Mouse (Mus musculus): ENCODE measurements around the gene Olfr731. TPM values are rescaled to one million over a fixed set of nuclear protein-coding genes. Genes with fewer than 3 reads are reported as not detected.

The Olfr731 gene
- polyA plus RNA-seq (2014; fragmentation: Nextera tagmentation; extraction: Ambion mirVana), result not detected in 2 replicates

GRCm38 (mm10) chr14:50241766-50242165 lies at the start of gene Olfr731:
TSS of gene Olfr731 (minus strand) at chr14:50241866.
- 82% methylated on average over 4 of the region's 4 CpGs for WGBS
- Histone ChIP-seq H3K4me1 (replicated peaks; ENCODE audit: control insufficient read depth, insufficient read depth, low read length) (no peaks in the 10 kb centered on the region), H3K27me3 (replicated peaks; ENCODE audit: control insufficient read depth, insufficient read depth, low read length) (no peaks in the 10 kb centered on the region), H3K9ac (ENCODE audit: low read length) (no peak within 1 kb of the TSS), H3K4me3 (ENCODE audit: low read depth, low read length) (no peak within 1 kb of the TSS), H3K9me3 (ENCODE audit: control insufficient read depth, low read length) (no peaks in the 10 kb centered on the region), H3K27ac (ENCODE audit: low read depth) (no peak within 1 kb of the TSS), H3K4me2 (ENCODE audit: low read length) (no peak within 1 kb of the TSS), H3K36me3 (ENCODE audit: control insufficient read depth, insufficient read depth, low read length) (no peaks in the 10 kb centered on the region)
- ATAC-seq (replicated peaks; ENCODE audit: low FRiP score, low TSS enrichment, low read depth) (no peak), DNase-seq (ENCODE audit: low spot score) (no peak)

- 90% methylated on average over 1 of the region's 1 CpGs for WGBS
- H3K27me3 ChIP-seq (replicated peaks; ENCODE audit: control insufficient read depth, insufficient read depth, low read length), result no peaks in the 10 kb centered on the region
- no peak within 1 kb of the TSS for H3K4me3 ChIP-seq (ENCODE audit: low read depth, low read length)
- DNase-seq (ENCODE audit: low spot score), result no peak
- no peak within 1 kb of the TSS for H3K27ac ChIP-seq (ENCODE audit: low read depth)
- H3K4me1 ChIP-seq (replicated peaks; ENCODE audit: control insufficient read depth, insufficient read depth, low read length), result no peaks in the 10 kb centered on the region
- H3K4me2 ChIP-seq (ENCODE audit: low read length), result no peak within 1 kb of the TSS
- H3K9me3 ChIP-seq (ENCODE audit: control insufficient read depth, low read length), result no peaks in the 10 kb centered on the region
- H3K9ac ChIP-seq (ENCODE audit: low read length), result no peak within 1 kb of the TSS
- ATAC-seq (replicated peaks; ENCODE audit: low FRiP score, low TSS enrichment, low read depth), result no peak
- no peaks in the 10 kb centered on the region for H3K36me3 ChIP-seq (ENCODE audit: control insufficient read depth, insufficient read depth, low read length)
Measured at GRCm38 (mm10) chr14:50284106-50284505, 42.4 kb upstream of the Olfr731 start, which contains the start of gene Olfr732. TSS of gene Olfr732 (minus strand) at chr14:50284206.

- H3K36me3 ChIP-seq (ENCODE audit: control insufficient read depth, insufficient read depth, low read length), result no peaks in the 10 kb centered on the region
- H3K4me3 ChIP-seq (ENCODE audit: low read depth, low read length), result no peak within 1 kb of the TSS
- no peaks in the 10 kb centered on the region for H3K9me3 ChIP-seq (ENCODE audit: control insufficient read depth, low read length)
- H3K9ac ChIP-seq (ENCODE audit: low read length), result no peak within 1 kb of the TSS
- WGBS, result 34% methylated on average over 1 of the region's 1 CpGs
- no peaks in the 10 kb centered on the region for H3K27me3 ChIP-seq (replicated peaks; ENCODE audit: control insufficient read depth, insufficient read depth, low read length)
- no peak within 1 kb of the TSS for H3K27ac ChIP-seq (ENCODE audit: low read depth)
- DNase-seq (ENCODE audit: low spot score), result no peak
- ATAC-seq (replicated peaks; ENCODE audit: low FRiP score, low TSS enrichment, low read depth), result no peak
- H3K4me2 ChIP-seq (ENCODE audit: low read length), result no peak within 1 kb of the TSS
- no peaks in the 10 kb centered on the region for H3K4me1 ChIP-seq (replicated peaks; ENCODE audit: control insufficient read depth, insufficient read depth, low read length)
Measured at GRCm38 (mm10) chr14:50188098-50188497, 53.6 kb downstream of the Olfr731 start, which contains the start of gene Olfr730. TSS of gene Olfr730 (minus strand) at chr14:50188198.

Other genes with a start within 250 kb of the Olfr731 start
- not detected in 2 replicates for gene Olfr725, start 201.5 kb downstream of the Olfr731 start, polyA plus RNA-seq (2014; fragmentation: Nextera tagmentation; extraction: Ambion mirVana)
- gene Olfr726, start 150.9 kb downstream of the Olfr731 start, polyA plus RNA-seq (2014; fragmentation: Nextera tagmentation; extraction: Ambion mirVana), result not detected in 2 replicates
- not detected in 2 replicates for gene Olfr727, start 118.7 kb downstream of the Olfr731 start, polyA plus RNA-seq (2014; fragmentation: Nextera tagmentation; extraction: Ambion mirVana)
- not detected in 2 replicates for gene Olfr728, start 99.2 kb downstream of the Olfr731 start, polyA plus RNA-seq (2014; fragmentation: Nextera tagmentation; extraction: Ambion mirVana)
- gene Olfr729, start 89.0 kb downstream of the Olfr731 start, polyA plus RNA-seq (2014; fragmentation: Nextera tagmentation; extraction: Ambion mirVana), result not detected in 2 replicates
- gene Olfr730, start 53.7 kb downstream of the Olfr731 start, polyA plus RNA-seq (2014; fragmentation: Nextera tagmentation; extraction: Ambion mirVana), result not detected in 2 replicates
- not detected in 2 replicates for gene Olfr732, start 42.3 kb upstream of the Olfr731 start, polyA plus RNA-seq (2014; fragmentation: Nextera tagmentation; extraction: Ambion mirVana)
- not detected in 2 replicates for gene Olfr733, start 59.7 kb upstream of the Olfr731 start, polyA plus RNA-seq (2014; fragmentation: Nextera tagmentation; extraction: Ambion mirVana)
- gene Olfr734, start 84.9 kb upstream of the Olfr731 start, polyA plus RNA-seq (2014; fragmentation: Nextera tagmentation; extraction: Ambion mirVana), result not detected in 2 replicates
- gene Olfr735, start 107.0 kb upstream of the Olfr731 start, polyA plus RNA-seq (2014; fragmentation: Nextera tagmentation; extraction: Ambion mirVana), result not detected in 2 replicates
- gene Tlr11, start 116.0 kb upstream of the Olfr731 start, polyA plus RNA-seq (2014; fragmentation: Nextera tagmentation; extraction: Ambion mirVana), result not detected in 2 replicates
- not detected in 2 replicates for gene Olfr736, start 139.3 kb upstream of the Olfr731 start, polyA plus RNA-seq (2014; fragmentation: Nextera tagmentation; extraction: Ambion mirVana)
- not detected in 2 replicates for gene Olfr738, start 165.7 kb upstream of the Olfr731 start, polyA plus RNA-seq (2014; fragmentation: Nextera tagmentation; extraction: Ambion mirVana)
- not detected in 2 replicates for gene Olfr739, start 176.8 kb upstream of the Olfr731 start, polyA plus RNA-seq (2014; fragmentation: Nextera tagmentation; extraction: Ambion mirVana)
- gene Olfr740, start 203.7 kb upstream of the Olfr731 start, polyA plus RNA-seq (2014; fragmentation: Nextera tagmentation; extraction: Ambion mirVana), result not detected in 2 replicates
- not detected in 2 replicates for gene Olfr741, start 230.9 kb upstream of the Olfr731 start, polyA plus RNA-seq (2014; fragmentation: Nextera tagmentation; extraction: Ambion mirVana)

Measured in intestine, embryonic 14.5 days (tissue).